Mouse (Mus musculus): ENCODE data around the gene Spon1. TPM values are rescaled to one million over a fixed set of nuclear protein-coding genes. Genes with fewer than 3 reads are reported as not detected.

The Spon1 gene
- total and polyA plus RNA-seq, 3 experiments, result not detected

- TF ChIP-seq EP300 (IDR thresholded peaks at IDR 0.05; ENCODE audit: low read depth in 1 of 2, low read length in 2 of 2) (no peak), POLR2AphosphoS2 (IDR thresholded peaks at IDR 0.05; ENCODE audit: low read length) (no peak), ZC3H11A (IDR thresholded peaks at IDR 0.05; ENCODE audit: low read depth, low read length) (no peak), ZKSCAN1 (IDR thresholded peaks at IDR 0.05; ENCODE audit: low read depth, low read length) (no peak), HCFC1 (IDR thresholded peaks at IDR 0.05; ENCODE audit: low read depth, low read length) (no peak), TAL1 (IDR thresholded peaks at IDR 0.05; ENCODE audit: low read length) (no peak), TCF12 (IDR thresholded peaks at IDR 0.05; ENCODE audit: low read depth, low read length) (no peak), USF1 (IDR thresholded peaks at IDR 0.05; ENCODE audit: low read depth, low read length) (no peak), CHD2 (IDR thresholded peaks at IDR 0.05; ENCODE audit: low read length) (no peak), ZMIZ1 (IDR thresholded peaks at IDR 0.05; ENCODE audit: low read depth, low read length) (no peak), SIN3A (IDR thresholded peaks at IDR 0.05; ENCODE audit: low read length) (no peak), JUND (IDR thresholded peaks at IDR 0.05; ENCODE audit: low read depth, low read length) (no peak), RCOR1 (IDR thresholded peaks at IDR 0.05; ENCODE audit: low read depth, low read length) (no peak), MAX (IDR thresholded peaks at IDR 0.05; ENCODE audit: low read length) (no peak), MAZ (IDR thresholded peaks at IDR 0.05; ENCODE audit: low read depth, low read length) (no peak), USF2 (IDR thresholded peaks at IDR 0.05; ENCODE audit: borderline replicate concordance in 1 of 2, insufficient read depth in 1 of 2, low read depth in 1 of 2, low read length in 2 of 2) (no peak)
- Histone ChIP-seq H3K27me3 (ENCODE audit: control insufficient read depth in 1 of 2, insufficient read depth in 2 of 2, low read length in 2 of 2) (no peaks in the 10 kb centered on the region), H3K9me3 (replicated peaks; ENCODE audit: insufficient read depth, low read length) (no peaks in the 10 kb centered on the region), H3K79me2 (ENCODE audit: control insufficient read depth, insufficient read depth, low read length, poor library complexity) (no peaks in the 10 kb centered on the region), H3K9ac (ENCODE audit: control insufficient read depth, low read depth, low read length, poor library complexity, severe bottlenecking) (no peak overlapping the region), H3K4me3 (ENCODE audit: control insufficient read depth in 1 of 2, insufficient read depth in 1 of 2, low read depth in 2 of 2, low read length in 2 of 2) (no peak overlapping the region), H3K4me1 (ENCODE audit: control insufficient read depth in 1 of 2, insufficient read depth in 2 of 2, low read length in 2 of 2) (no peaks in the 10 kb centered on the region), H3K36me3 (ENCODE audit: control insufficient read depth in 1 of 2, insufficient read depth in 2 of 2, low read length in 2 of 2) (no peaks in the 10 kb centered on the region), H3K27ac (ENCODE audit: control insufficient read depth, low read depth, low read length) (no peak overlapping the region)
- no peak for DNase-seq (ENCODE audit: low read depth, low spot score)
Measured at GRCm38 (mm10) chr7:113880021-113880420, 114.2 kb downstream of the Spon1 start.

GRCm38 (mm10) chr7:113890782-113891181 lies 125.0 kb downstream of the Spon1 start:
- TF ChIP-seq ZKSCAN1 (IDR thresholded peaks at IDR 0.05; ENCODE audit: low read depth, low read length) (no peak), ZNF384 (IDR thresholded peaks at IDR 0.05; ENCODE audit: low read depth, low read length) (no peak), RCOR1 (IDR thresholded peaks at IDR 0.05; ENCODE audit: low read depth, low read length) (no peak), MAX (IDR thresholded peaks at IDR 0.05; ENCODE audit: low read length) (no peak), ETS1 (IDR thresholded peaks at IDR 0.05; ENCODE audit: low read depth, low read length) (no peak), POLR2AphosphoS2 (IDR thresholded peaks at IDR 0.05; ENCODE audit: low read length) (no peak), TAL1 (IDR thresholded peaks at IDR 0.05; ENCODE audit: low read length) (no peak), USF1 (IDR thresholded peaks at IDR 0.05; ENCODE audit: low read depth, low read length) (no peak), HCFC1 (IDR thresholded peaks at IDR 0.05; ENCODE audit: low read depth, low read length) (no peak)
- Histone ChIP-seq H3K36me3 (ENCODE audit: control insufficient read depth in 1 of 2, insufficient read depth in 2 of 2, low read length in 2 of 2) (no peaks in the 10 kb centered on the region), H3K4me1 (ENCODE audit: control insufficient read depth in 1 of 2, insufficient read depth in 2 of 2, low read length in 2 of 2) (no peaks in the 10 kb centered on the region), H3K4me3 (ENCODE audit: control insufficient read depth in 1 of 2, insufficient read depth in 1 of 2, low read depth in 2 of 2, low read length in 2 of 2) (no peak overlapping the region), H3K9me3 (replicated peaks; ENCODE audit: insufficient read depth, low read length) (no peaks in the 10 kb centered on the region), H3K27me3 (ENCODE audit: control insufficient read depth in 1 of 2, insufficient read depth in 2 of 2, low read length in 2 of 2) (no peaks in the 10 kb centered on the region), H3K9ac (ENCODE audit: control insufficient read depth, low read depth, low read length, poor library complexity, severe bottlenecking) (no peak overlapping the region), H3K79me2 (ENCODE audit: control insufficient read depth, insufficient read depth, low read length, poor library complexity) (no peaks in the 10 kb centered on the region), H3K27ac (ENCODE audit: control insufficient read depth, low read depth, low read length) (no peak overlapping the region)
- no peak for DNase-seq (ENCODE audit: low read depth, low spot score)

All from MEL (cell line).